Mouse (Mus musculus): ENCODE data around the gene Pigk. TPM values are rescaled to one million over a fixed set of nuclear protein-coding genes. Genes with fewer than 3 reads are reported as not detected.

Pigk gene
- polyA plus RNA-seq, 1 experiment from 2014 or later: 23.8 TPM

GRCm38 (mm10) chr3:152837938-152838337 is 124.0 kb downstream of the Pigk start:
- Histone ChIP-seq H3K4me1 (ENCODE audit: insufficient read depth) (no peaks in the 10 kb centered on the region), H3K9ac (replicated peaks) (no peak overlapping the region), H3K27ac (ENCODE audit: low read depth) (no peak overlapping the region), H3K4me3 (ENCODE audit: low read depth, low read length) (no peak overlapping the region), H3K9me3 (ENCODE audit: low read length) (no peaks in the 10 kb centered on the region), H3K36me3 (replicated peaks; ENCODE audit: insufficient read depth, low read length) (no peaks in the 10 kb centered on the region), H3K4me2 (ENCODE audit: low read depth, low read length) (no peak overlapping the region), H3K27me3 (ENCODE audit: insufficient read depth, low read length) (no peaks in the 10 kb centered on the region)
- WGBS (ENCODE audit: insufficient replicate concordance): 75% methylated on average over 1 of the region's 1 CpGs
- no peak for ATAC-seq
- TF ChIP-seq EP300 (IDR thresholded peaks at IDR 0.05; ENCODE audit: low read depth) (no peak), CTCF (IDR thresholded peaks at IDR 0.05; ENCODE audit: low read depth) (no peak)
- no peak for DNase-seq

GRCm38 (mm10) chr3:152841264-152841663 is 127.4 kb downstream of the Pigk start:
- ATAC-seq: no peak
- Histone ChIP-seq H3K4me2 (ENCODE audit: low read depth, low read length) (no peak overlapping the region), H3K9me3 (ENCODE audit: low read length) (no peaks in the 10 kb centered on the region), H3K9ac (replicated peaks) (no peak overlapping the region), H3K4me3 (ENCODE audit: low read depth, low read length) (no peak overlapping the region), H3K27ac (ENCODE audit: low read depth) (no peak overlapping the region), H3K36me3 (replicated peaks; ENCODE audit: insufficient read depth, low read length) (no peaks in the 10 kb centered on the region), H3K4me1 (ENCODE audit: insufficient read depth) (no peaks in the 10 kb centered on the region), H3K27me3 (ENCODE audit: insufficient read depth, low read length) (no peaks in the 10 kb centered on the region)
- DNase-seq: no peak
- TF ChIP-seq EP300 (IDR thresholded peaks at IDR 0.05; ENCODE audit: low read depth) (no peak), CTCF (IDR thresholded peaks at IDR 0.05; ENCODE audit: low read depth) (no peak)
- 86% methylated on average over 6 of the region's 6 CpGs for WGBS (ENCODE audit: insufficient replicate concordance)

- DNase-seq (no peak), ATAC-seq (no peak)
- Histone ChIP-seq H3K27ac (ENCODE audit: low read depth) (no peak overlapping the region), H3K4me2 (ENCODE audit: low read depth, low read length) (no peak overlapping the region), H3K36me3 (replicated peaks; ENCODE audit: insufficient read depth, low read length) (no peaks in the 10 kb centered on the region), H3K9me3 (ENCODE audit: low read length) (no peaks in the 10 kb centered on the region), H3K4me1 (ENCODE audit: insufficient read depth) (no peaks in the 10 kb centered on the region), H3K4me3 (ENCODE audit: low read depth, low read length) (no peak overlapping the region), H3K9ac (replicated peaks) (no peak overlapping the region), H3K27me3 (ENCODE audit: insufficient read depth, low read length) (no peaks in the 10 kb centered on the region)
- TF ChIP-seq EP300 (IDR thresholded peaks at IDR 0.05; ENCODE audit: low read depth) (no peak), CTCF (IDR thresholded peaks at IDR 0.05; ENCODE audit: low read depth) (no peak)
- WGBS (ENCODE audit: insufficient replicate concordance): 73% methylated on average over 3 of the region's 3 CpGs
Observed at GRCm38 (mm10) chr3:152842648-152843047, 128.7 kb downstream of the Pigk start.

GRCm38 (mm10) chr3:152843925-152844324 is 130.0 kb downstream of the Pigk start:
- Histone ChIP-seq H3K4me2 (ENCODE audit: low read depth, low read length) (no peak overlapping the region), H3K4me1 (ENCODE audit: insufficient read depth) (no peaks in the 10 kb centered on the region), H3K36me3 (replicated peaks; ENCODE audit: insufficient read depth, low read length) (no peaks in the 10 kb centered on the region), H3K9ac (replicated peaks) (no peak overlapping the region), H3K27ac (ENCODE audit: low read depth) (no peak overlapping the region), H3K27me3 (ENCODE audit: insufficient read depth, low read length) (no peaks in the 10 kb centered on the region), H3K4me3 (ENCODE audit: low read depth, low read length) (no peak overlapping the region), H3K9me3 (ENCODE audit: low read length) (no peaks in the 10 kb centered on the region)
- no peak for ATAC-seq
- no peak for DNase-seq
- TF ChIP-seq CTCF (IDR thresholded peaks at IDR 0.05; ENCODE audit: low read depth) (no peak), EP300 (IDR thresholded peaks at IDR 0.05; ENCODE audit: low read depth) (no peak)

GRCm38 (mm10) chr3:152855006-152855614 is 141.2 kb downstream of the Pigk start:
- TF ChIP-seq CTCF (IDR thresholded peaks at IDR 0.05; ENCODE audit: low read depth): no peak
- TF ChIP-seq EP300 (IDR thresholded peaks at IDR 0.05; ENCODE audit: low read depth): no peak
- no peak overlapping the region for H3K9ac ChIP-seq (replicated peaks)
- DNase-seq (no peak), ATAC-seq (no peak)
- H3K36me3 ChIP-seq (replicated peaks; ENCODE audit: insufficient read depth, low read length): no peaks in the 10 kb centered on the region
- WGBS (ENCODE audit: insufficient replicate concordance): 68% methylated on average over 12 of the region's 12 CpGs
- no peaks in the 10 kb centered on the region for H3K9me3 ChIP-seq (ENCODE audit: low read length)
- H3K4me3 ChIP-seq (ENCODE audit: low read depth, low read length): no peak overlapping the region
- H3K27ac ChIP-seq (ENCODE audit: low read depth): no peak overlapping the region
- H3K27me3 ChIP-seq (ENCODE audit: insufficient read depth, low read length): no peaks in the 10 kb centered on the region
- H3K4me1 ChIP-seq (ENCODE audit: insufficient read depth): no peaks in the 10 kb centered on the region
- H3K4me2 ChIP-seq (ENCODE audit: low read depth, low read length): no peak overlapping the region

GRCm38 (mm10) chr3:152856095-152856494 is 142.2 kb downstream of the Pigk start:
- H3K4me1 ChIP-seq (ENCODE audit: insufficient read depth): no peaks in the 10 kb centered on the region
- ATAC-seq: no peak
- no peaks in the 10 kb centered on the region for H3K27me3 ChIP-seq (ENCODE audit: insufficient read depth, low read length)
- no peak for TF ChIP-seq CTCF (IDR thresholded peaks at IDR 0.05; ENCODE audit: low read depth)
- TF ChIP-seq EP300 (IDR thresholded peaks at IDR 0.05; ENCODE audit: low read depth): no peak
- H3K36me3 ChIP-seq (replicated peaks; ENCODE audit: insufficient read depth, low read length): no peaks in the 10 kb centered on the region
- no peak for DNase-seq
- WGBS (ENCODE audit: insufficient replicate concordance): 56% methylated on average over 10 of the region's 10 CpGs
- no peak overlapping the region for H3K27ac ChIP-seq (ENCODE audit: low read depth)
- no peak overlapping the region for H3K4me2 ChIP-seq (ENCODE audit: low read depth, low read length)
- no peak overlapping the region for H3K9ac ChIP-seq (replicated peaks)
- no peak overlapping the region for H3K4me3 ChIP-seq (ENCODE audit: low read depth, low read length)
- H3K9me3 ChIP-seq (ENCODE audit: low read length): no peaks in the 10 kb centered on the region

GRCm38 (mm10) chr3:152861450-152861849 is 147.6 kb downstream of the Pigk start:
- WGBS (ENCODE audit: insufficient replicate concordance): 70% methylated on average over 4 of the region's 4 CpGs
- no peak overlapping the region for H3K4me3 ChIP-seq (ENCODE audit: low read depth, low read length)
- no peak overlapping the region for H3K9ac ChIP-seq (replicated peaks)
- no peaks in the 10 kb centered on the region for H3K27me3 ChIP-seq (ENCODE audit: insufficient read depth, low read length)
- no peak overlapping the region for H3K4me2 ChIP-seq (ENCODE audit: low read depth, low read length)
- TF ChIP-seq CTCF (IDR thresholded peaks at IDR 0.05; ENCODE audit: low read depth) (no peak), EP300 (IDR thresholded peaks at IDR 0.05; ENCODE audit: low read depth) (no peak)
- no peak overlapping the region for H3K27ac ChIP-seq (ENCODE audit: low read depth)
- no peaks in the 10 kb centered on the region for H3K9me3 ChIP-seq (ENCODE audit: low read length)
- no peaks in the 10 kb centered on the region for H3K36me3 ChIP-seq (replicated peaks; ENCODE audit: insufficient read depth, low read length)
- no peak for ATAC-seq
- no peaks in the 10 kb centered on the region for H3K4me1 ChIP-seq (ENCODE audit: insufficient read depth)
- no peak for DNase-seq
